Mouse (Mus musculus): ENCODE data around the gene Ccdc33. TPM values are rescaled to one million over a fixed set of nuclear protein-coding genes. Genes with fewer than 3 reads are reported as not detected.

Gene Ccdc33
- total and polyA plus RNA-seq, 2 experiments: not detected

- no peaks in the 10 kb centered on the region for H3K4me1 ChIP-seq (ENCODE audit: control insufficient read depth, insufficient read depth, low read length)
Observed at GRCm38 (mm10) chr9:58018385-58018784, 100.2 kb downstream of the Ccdc33 start.

DNA sequence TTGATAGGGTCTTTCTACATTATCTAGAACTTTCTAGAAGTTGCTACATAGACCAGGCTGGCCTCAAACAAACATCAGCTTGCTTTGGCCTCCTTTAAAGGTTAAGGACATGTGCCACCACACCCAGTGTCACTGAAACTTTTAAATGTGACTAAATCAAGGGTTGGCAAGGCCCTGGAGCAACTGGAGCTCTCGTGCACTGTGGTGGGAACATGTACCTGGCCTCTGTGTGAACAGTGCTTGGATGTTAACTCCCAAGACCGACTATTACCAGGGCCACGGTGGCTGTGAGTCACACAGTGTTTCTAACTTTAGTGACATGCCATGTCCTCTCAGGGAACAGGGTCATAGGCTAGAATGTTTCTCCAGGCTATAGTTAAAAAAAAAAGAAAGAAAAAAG is 101.7 kb downstream of the Ccdc33 start:
- H3K4me3 ChIP-seq (ENCODE audit: insufficient read depth, low read depth, low read length): no peak overlapping the region
- no peaks in the 10 kb centered on the region for H3K36me3 ChIP-seq (ENCODE audit: control insufficient read depth, insufficient read depth, low read length)
- no peak overlapping the region for H3K27ac ChIP-seq (replicated peaks; ENCODE audit: insufficient read depth, low read depth, low read length)
- DNase-seq (ENCODE audit: extremely low read depth, low read depth, low spot score): no peak
- 70% methylated on average over 3 of the region's 3 CpGs for WGBS
- no peak for TF ChIP-seq POLR2A (IDR thresholded peaks at IDR 0.05; ENCODE audit: extremely low read depth, insufficient read depth, low read length)
- TF ChIP-seq CTCF (IDR thresholded peaks at IDR 0.05; ENCODE audit: low read depth, low read length): no peak
- no peak overlapping the region for H3K9ac ChIP-seq (ENCODE audit: low read depth, low read length)
- H3K4me1 ChIP-seq (ENCODE audit: control insufficient read depth, insufficient read depth, low read length): no peaks in the 10 kb centered on the region
- H3K27me3 ChIP-seq (ENCODE audit: control insufficient read depth, insufficient read depth, low read length): no peaks in the 10 kb centered on the region
- H3K79me2 ChIP-seq (ENCODE audit: control insufficient read depth, insufficient read depth, low read length): no peaks in the 10 kb centered on the region

More at GRCm38 (mm10) chr9:58018385-58018784, 100.2 kb downstream of the Ccdc33 start:
- Histone ChIP-seq H3K4me3 (ENCODE audit: insufficient read depth, low read depth, low read length) (no peak overlapping the region), H3K27ac (replicated peaks; ENCODE audit: insufficient read depth, low read depth, low read length) (no peak overlapping the region), H3K27me3 (ENCODE audit: control insufficient read depth, insufficient read depth, low read length) (no peaks in the 10 kb centered on the region), H3K36me3 (ENCODE audit: control insufficient read depth, insufficient read depth, low read length) (no peaks in the 10 kb centered on the region), H3K9ac (ENCODE audit: low read depth, low read length) (no peak overlapping the region), H3K79me2 (ENCODE audit: control insufficient read depth, insufficient read depth, low read length) (no peaks in the 10 kb centered on the region)
- DNase-seq (ENCODE audit: extremely low read depth, low read depth, low spot score): no peak
- TF ChIP-seq POLR2A (IDR thresholded peaks at IDR 0.05; ENCODE audit: extremely low read depth, insufficient read depth, low read length): no peak
- TF ChIP-seq CTCF (IDR thresholded peaks at IDR 0.05; ENCODE audit: low read depth, low read length): no peak
- 82% methylated on average over 5 of the region's 5 CpGs for WGBS

DNA sequence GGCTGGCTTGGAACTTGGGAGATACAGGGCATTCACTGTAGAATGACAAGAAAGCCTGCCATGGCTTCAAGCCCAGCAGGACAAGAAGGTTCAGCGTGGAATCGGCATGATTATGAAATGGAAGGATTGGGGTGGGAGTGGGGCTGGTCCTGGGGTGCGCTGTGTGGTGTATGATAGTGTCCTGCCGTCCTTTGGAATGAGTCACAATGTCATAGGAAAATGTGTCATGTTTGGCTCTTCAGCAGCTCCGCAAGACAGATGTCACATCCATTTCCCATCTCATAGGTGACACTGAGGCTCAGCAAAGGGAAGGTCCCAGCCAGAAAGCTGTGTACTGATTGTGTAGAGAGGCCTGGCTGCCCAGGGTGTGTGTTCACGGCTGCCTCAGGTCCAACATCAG is 102.8 kb downstream of the Ccdc33 start:
- DNase-seq (ENCODE audit: extremely low read depth, low read depth, low spot score): no peak
- no peak overlapping the region for H3K4me3 ChIP-seq (ENCODE audit: insufficient read depth, low read depth, low read length)
- no peaks in the 10 kb centered on the region for H3K79me2 ChIP-seq (ENCODE audit: control insufficient read depth, insufficient read depth, low read length)
- no peak overlapping the region for H3K9ac ChIP-seq (ENCODE audit: low read depth, low read length)
- TF ChIP-seq POLR2A (IDR thresholded peaks at IDR 0.05; ENCODE audit: extremely low read depth, insufficient read depth, low read length): no peak
- TF ChIP-seq CTCF (IDR thresholded peaks at IDR 0.05; ENCODE audit: low read depth, low read length): no peak
- no peaks in the 10 kb centered on the region for H3K36me3 ChIP-seq (ENCODE audit: control insufficient read depth, insufficient read depth, low read length)
- H3K27ac ChIP-seq (replicated peaks; ENCODE audit: insufficient read depth, low read depth, low read length): no peak overlapping the region
- 86% methylated on average over 6 of the region's 6 CpGs for WGBS
- no peaks in the 10 kb centered on the region for H3K4me1 ChIP-seq (ENCODE audit: control insufficient read depth, insufficient read depth, low read length)
- no peaks in the 10 kb centered on the region for H3K27me3 ChIP-seq (ENCODE audit: control insufficient read depth, insufficient read depth, low read length)

GRCm38 (mm10) chr9:58014393-58015160 is 104.0 kb downstream of the Ccdc33 start:
- 67% methylated on average over 8 of the region's 8 CpGs for WGBS
- no peak for DNase-seq (ENCODE audit: extremely low read depth, low read depth, low spot score)

DNA sequence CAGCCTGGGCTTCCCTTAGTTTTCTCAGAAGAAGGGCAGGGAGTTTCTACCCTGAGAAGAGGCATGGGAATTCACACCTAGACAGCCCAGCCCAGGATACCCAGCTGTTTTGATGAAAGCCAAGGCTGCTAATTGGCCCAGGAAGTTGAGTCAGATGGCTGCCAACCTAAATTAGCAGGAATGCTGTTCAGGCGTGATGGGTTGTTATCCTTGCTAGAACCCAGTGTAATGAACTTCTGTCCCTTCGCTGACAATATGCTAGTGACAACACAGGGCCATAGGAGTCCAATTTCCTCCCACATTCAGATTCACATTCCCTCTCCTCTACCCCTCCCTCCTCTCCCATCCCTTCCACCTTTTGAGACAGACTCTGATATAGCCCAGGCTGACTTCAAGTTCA is 105.7 kb downstream of the Ccdc33 start:
- H3K27me3 ChIP-seq (ENCODE audit: control insufficient read depth, insufficient read depth, low read length): no peaks in the 10 kb centered on the region
- no peak for DNase-seq (ENCODE audit: extremely low read depth, low read depth, low spot score)
- no peak for TF ChIP-seq POLR2A (IDR thresholded peaks at IDR 0.05; ENCODE audit: extremely low read depth, insufficient read depth, low read length)
- TF ChIP-seq CTCF (IDR thresholded peaks at IDR 0.05; ENCODE audit: low read depth, low read length): no peak
- no peak overlapping the region for H3K27ac ChIP-seq (replicated peaks; ENCODE audit: insufficient read depth, low read depth, low read length)
- H3K4me3 ChIP-seq (ENCODE audit: insufficient read depth, low read depth, low read length): no peak overlapping the region
- H3K9ac ChIP-seq (ENCODE audit: low read depth, low read length): no peak overlapping the region
- H3K79me2 ChIP-seq (ENCODE audit: control insufficient read depth, insufficient read depth, low read length): no peaks in the 10 kb centered on the region
- 69% methylated on average over 2 of the region's 2 CpGs for WGBS
- H3K36me3 ChIP-seq (ENCODE audit: control insufficient read depth, insufficient read depth, low read length): no peaks in the 10 kb centered on the region
- H3K4me1 ChIP-seq (ENCODE audit: control insufficient read depth, insufficient read depth, low read length): no peaks in the 10 kb centered on the region

More at GRCm38 (mm10) chr9:58014393-58015160, 104.0 kb downstream of the Ccdc33 start:
- Histone ChIP-seq H3K36me3 (ENCODE audit: control insufficient read depth, insufficient read depth, low read length) (no peaks in the 10 kb centered on the region), H3K27me3 (ENCODE audit: control insufficient read depth, insufficient read depth, low read length) (no peaks in the 10 kb centered on the region), H3K4me3 (ENCODE audit: insufficient read depth, low read depth, low read length) (no peak overlapping the region), H3K4me1 (ENCODE audit: control insufficient read depth, insufficient read depth, low read length) (no peaks in the 10 kb centered on the region), H3K79me2 (ENCODE audit: control insufficient read depth, insufficient read depth, low read length) (no peaks in the 10 kb centered on the region), H3K27ac (replicated peaks; ENCODE audit: insufficient read depth, low read depth, low read length) (no peak overlapping the region), H3K9ac (ENCODE audit: low read depth, low read length) (no peak overlapping the region)
- TF ChIP-seq CTCF (IDR thresholded peaks at IDR 0.05; ENCODE audit: low read depth, low read length) (no peak), POLR2A (IDR thresholded peaks at IDR 0.05; ENCODE audit: extremely low read depth, insufficient read depth, low read length) (no peak)

- Histone ChIP-seq H3K4me1 (ENCODE audit: control insufficient read depth, insufficient read depth, low read length) (no peaks in the 10 kb centered on the region), H3K79me2 (ENCODE audit: control insufficient read depth, insufficient read depth, low read length) (no peaks in the 10 kb centered on the region), H3K27me3 (ENCODE audit: control insufficient read depth, insufficient read depth, low read length) (no peaks in the 10 kb centered on the region), H3K4me3 (ENCODE audit: insufficient read depth, low read depth, low read length) (no peak overlapping the region), H3K27ac (replicated peaks; ENCODE audit: insufficient read depth, low read depth, low read length) (no peak overlapping the region), H3K36me3 (ENCODE audit: control insufficient read depth, insufficient read depth, low read length) (no peaks in the 10 kb centered on the region), H3K9ac (ENCODE audit: low read depth, low read length) (no peak overlapping the region)
- TF ChIP-seq POLR2A (IDR thresholded peaks at IDR 0.05; ENCODE audit: extremely low read depth, insufficient read depth, low read length): no peak
- no peak for TF ChIP-seq CTCF (IDR thresholded peaks at IDR 0.05; ENCODE audit: low read depth, low read length)
- DNase-seq (ENCODE audit: extremely low read depth, low read depth, low spot score): no peak
- WGBS: 82% methylated on average over 2 of the region's 2 CpGs
Observed at GRCm38 (mm10) chr9:58012486-58012885, 106.1 kb downstream of the Ccdc33 start.
